Mouse (Mus musculus): Measurements from ENCODE around the gene Pdik1l.

DNA sequence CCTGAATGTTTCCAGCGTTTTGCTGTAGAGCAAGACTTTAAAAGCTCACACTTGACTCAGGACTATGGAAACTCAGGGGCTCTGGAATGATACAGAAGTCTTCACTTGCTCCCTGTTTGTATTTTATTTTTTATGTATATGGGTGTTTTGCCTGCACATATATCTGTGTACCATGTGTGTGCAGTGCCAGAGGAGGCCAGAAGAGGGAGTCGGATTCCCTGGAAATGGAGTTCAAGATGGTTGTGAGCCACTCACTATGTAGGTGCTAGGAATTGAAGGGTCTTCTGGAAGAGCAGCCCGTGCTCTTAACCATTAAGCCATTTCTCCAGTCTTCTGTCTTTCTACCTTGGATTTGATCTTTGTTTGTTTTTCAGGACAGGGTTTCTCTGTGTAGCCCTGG, 33.8 kb upstream of the Pdik1l start:
- TF ChIP-seq POLR2A (IDR thresholded peaks at IDR 0.05; ENCODE audit: control insufficient read depth, extremely low read depth, insufficient read depth, low read length, poor library complexity) (no peak), CTCF (IDR thresholded peaks at IDR 0.05; ENCODE audit: borderline replicate concordance, control insufficient read depth, extremely low read depth, insufficient read depth, low read length, poor library complexity) (no peak)
